Mouse (Mus musculus) testis, postnatal 10 days (tissue): ENCODE results near the gene Rnf222.

Experiments used
- DNase-seq: peaks from one replicate; pipeline ENCODE4 v3.0.0; 2021; ENCODE audit warnings: low spot score

The Rnf222 gene

GRCm38 (mm10) chr11:68888253-68888652, at the start of gene Rnf222:
Gene Rnf222 (plus strand): TSS chr11:68888553.
- no peak for DNase-seq

GRCm38 (mm10) chr11:68839606-68840005, 48.7 kb upstream of the Rnf222 start:
- DNase-seq = no peak

GRCm38 (mm10) chr11:68850862-68851261, 37.5 kb upstream of the Rnf222 start:
- no peak for DNase-seq

GRCm38 (mm10) chr11:68851644-68852485, 36.5 kb upstream of the Rnf222 start:
- no peak for DNase-seq

GRCm38 (mm10) chr11:68852486-68852901, 35.9 kb upstream of the Rnf222 start:
- DNase-seq = peak; percentile 80

- peak; percentile 99 for DNase-seq
Measured at GRCm38 (mm10) chr11:68852932-68853409, 35.4 kb upstream of the Rnf222 start.

- DNase-seq = no peak
Measured at GRCm38 (mm10) chr11:68853611-68854401, 34.5 kb upstream of the Rnf222 start.

GRCm38 (mm10) chr11:68854621-68855020, 33.7 kb upstream of the Rnf222 start:
- no peak for DNase-seq

- DNase-seq = no peak
Measured at GRCm38 (mm10) chr11:68857329-68857728, 31.0 kb upstream of the Rnf222 start.

- DNase-seq = no peak
Measured at GRCm38 (mm10) chr11:68859943-68860593, 28.3 kb upstream of the Rnf222 start.

GRCm38 (mm10) chr11:68862260-68862659, 26.1 kb upstream of the Rnf222 start:
- DNase-seq = no peak

GRCm38 (mm10) chr11:68863631-68864091, 24.7 kb upstream of the Rnf222 start:
- DNase-seq = no peak

- peak; percentile 79 for DNase-seq
Measured at GRCm38 (mm10) chr11:68864544-68865189, 23.7 kb upstream of the Rnf222 start.

- DNase-seq = no peak
Measured at GRCm38 (mm10) chr11:68871277-68871676, 17.1 kb upstream of the Rnf222 start.

GRCm38 (mm10) chr11:68871748-68872147, 16.6 kb upstream of the Rnf222 start, which contains the start of gene Ndel1:
Gene Ndel1 (minus strand): TSS chr11:68871858.
- DNase-seq = no peak

GRCm38 (mm10) chr11:68874841-68875240, 13.5 kb upstream of the Rnf222 start:
- DNase-seq = peak; percentile 74

GRCm38 (mm10) chr11:68878811-68879210, 9.5 kb upstream of the Rnf222 start:
- no peak for DNase-seq

- DNase-seq = peak; percentile 50
Measured at GRCm38 (mm10) chr11:68882107-68882506, 6.2 kb upstream of the Rnf222 start.

- DNase-seq = no peak
Measured at GRCm38 (mm10) chr11:68883843-68884242, 4.5 kb upstream of the Rnf222 start.

- DNase-seq = no peak
Measured at GRCm38 (mm10) chr11:68884368-68884767, 4.0 kb upstream of the Rnf222 start.

- no peak for DNase-seq
Measured at GRCm38 (mm10) chr11:68886091-68886490, 2.3 kb upstream of the Rnf222 start.

- DNase-seq = no peak
Measured at GRCm38 (mm10) chr11:68888653-68889052, 300 bp downstream of the Rnf222 start.
